Mouse (Mus musculus) testis, adult 2 months (tissue): ENCODE measurements at regions not wholly inside any gene's neighbourhood (a gene's known extent, or its start where the extent isn't known, plus 50 kb on each side); places are given as distances from the start of the nearest gene placed in this dataset.

ENCODE experiments used
- CTCF ChIP-seq: fragments of 200-500 bp; IDR thresholded peaks from 2 replicates; pipeline ENCODE4 v1.5.1; 2012; ENCODE audit warnings: low read depth, mild to moderate bottlenecking, inconsistent platforms, low read length, moderate library complexity; ENCODE audit not compliant: control insufficient read depth, insufficient read depth, insufficient replicate concordance
- POLR2A ChIP-seq: fragments of 200-500 bp; IDR thresholded peaks from 2 replicates; pipeline ENCODE4 v1.6.1; 2012; ENCODE audit warnings: low read depth, mild to moderate bottlenecking, inconsistent platforms, low read length, moderate library complexity; ENCODE audit not compliant: control insufficient read depth

DNA sequence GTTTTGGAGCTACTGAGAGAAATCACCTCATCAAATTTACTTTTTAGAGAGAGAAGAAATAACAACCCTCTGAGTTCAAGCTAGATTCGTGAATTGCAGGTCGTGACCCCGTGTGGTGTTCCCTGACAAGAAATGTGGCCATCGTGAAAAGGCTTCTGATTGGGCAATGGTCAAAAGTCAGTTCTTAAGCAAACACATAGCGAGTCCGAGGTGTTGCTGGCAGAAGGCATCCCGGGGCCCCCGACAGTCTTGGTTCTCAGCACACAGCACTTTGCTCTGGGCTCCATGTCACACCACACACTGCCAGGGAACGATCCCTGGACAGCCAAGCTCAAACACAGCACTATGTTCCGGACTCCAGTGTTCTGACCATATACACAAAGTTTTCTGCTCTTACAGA lies 320.0 kb downstream of the Etnk1 start:
- TF ChIP-seq CTCF (no peak), POLR2A (no peak)
